Mouse (Mus musculus) heart, embryonic 14.5 days (tissue): ENCODE measurements around the gene Tmem186. TPM values are rescaled to one million over a fixed set of nuclear protein-coding genes. Genes with fewer than 3 reads are reported as not detected.

ENCODE experiments used
- ATAC-seq: fragments of 200-750 bp; cut with Nextera tagmentation; 2 replicates; pipeline ENCODE4 v1.8.0; 2017; ENCODE audit warnings: low read depth, moderate TSS enrichment; ENCODE audit not compliant: insufficient number of reproducible peaks, insufficient read depth, low FRiP score
- H3K27ac ChIP-seq, 2 experiments: fragments of 200-500 bp in 1 of 2; fragments of 300-500 bp in 1 of 2; sonication (generic) in 1 of 2; replicated peaks in 1 of 2; 2 replicates each; pipeline ENCODE4 v1.5.1; 2012 to 2014; ENCODE audit warnings: low read depth in 2 of 2, low read length in 2 of 2, control low read depth in 1 of 2, mild to moderate bottlenecking in 1 of 2, mixed read lengths in 1 of 2; ENCODE audit not compliant: control insufficient read depth in 1 of 2, insufficient read depth in 1 of 2
- H3K27me3 ChIP-seq: fragments of 300-500 bp; sonication (generic); 2 replicates; pipeline ENCODE4 v1.6.1; 2014; ENCODE audit warnings: mild to moderate bottlenecking, low read length, control low read depth; ENCODE audit not compliant: control insufficient read depth, insufficient read depth
- H3K36me3 ChIP-seq: fragments of 300-500 bp; sonication (generic); 2 replicates; pipeline ENCODE4 v1.6.1; 2014; ENCODE audit warnings: mild to moderate bottlenecking, control low read depth, low read length, mixed read lengths; ENCODE audit not compliant: control insufficient read depth, insufficient read depth
- H3K4me1 ChIP-seq, 2 experiments: fragments of 200-500 bp in 1 of 2; fragments of 300-500 bp in 1 of 2; sonication (generic) in 1 of 2; 2 replicates each; pipeline ENCODE4 v1.6.1; 2012 to 2014; ENCODE audit warnings: low read length in 2 of 2, control low read depth in 1 of 2, mixed read lengths in 1 of 2; ENCODE audit not compliant: control insufficient read depth in 2 of 2, insufficient read depth in 2 of 2
- H3K4me2 ChIP-seq: fragments of 300-500 bp; sonication (generic); 2 replicates; pipeline ENCODE4 v1.6.1; 2014; ENCODE audit warnings: mild to moderate bottlenecking, low read length
- H3K4me3 ChIP-seq, 2 experiments: fragments of 200-500 bp in 1 of 2; fragments of 300-500 bp in 1 of 2; sonication (generic) in 1 of 2; 2 replicates each; pipeline ENCODE4 v1.5.1; 2012 to 2014; ENCODE audit warnings: low read length in 2 of 2, mild to moderate bottlenecking in 2 of 2, control low read depth in 1 of 2, low read depth in 1 of 2, moderate library complexity in 1 of 2; ENCODE audit not compliant: control insufficient read depth in 1 of 2, insufficient read depth in 1 of 2
- H3K9ac ChIP-seq: fragments of 300-500 bp; sonication (generic); 2 replicates; pipeline ENCODE4 v1.6.1; 2014; ENCODE audit warnings: mild to moderate bottlenecking, low read length
- H3K9me3 ChIP-seq: fragments of 300-500 bp; sonication (generic); 2 replicates; pipeline ENCODE4 v1.6.1; 2016; ENCODE audit warnings: low read length, control low read depth; ENCODE audit not compliant: control insufficient read depth
- WGBS: fragments of 180-500 bp; shearing (Covaris S2); extraction: QIAGEN DNeasy Blood & Tissue Kit; methylation state at CpG from one replicate; pipeline ENCODE4 v1.1.7; 2014; 5-methylcytosine and 5-hydroxymethylcytosine counted together
- polyA plus RNA-seq: library from polyadenylated mRNA; unstranded; fragments of >200 nt; fragmentation: Nextera tagmentation; extraction: Ambion mirVana; gene quantifications from 2 replicates; pipeline ENCODE4 v1.2.1, GENCODE M21; 2014

Gene Tmem186
- 12.9 and 13.8 TPM in 2 replicates for polyA plus RNA-seq

- H3K4me3 ChIP-seq, result peak within 1 kb of the TSS; percentile 69 to 83
- no peaks in the 10 kb centered on the region for H3K27me3 ChIP-seq
- H3K4me2 ChIP-seq, result peak within 1 kb of the TSS; percentile 82
- no peaks in the 10 kb centered on the region for H3K9me3 ChIP-seq
- H3K36me3 ChIP-seq, result peaks cover 36% of the 10 kb centered on the region
- WGBS, result under 1% methylated on average over 59 of the region's 59 CpGs
- ATAC-seq, result peak; percentile 84
- peak within 1 kb of the TSS; percentile 84 for H3K9ac ChIP-seq
- peaks cover 10 to 24% of the 10 kb centered on the region in 2 experiments for H3K4me1 ChIP-seq
- peak within 1 kb of the TSS; percentile 86 to 90 for H3K27ac ChIP-seq
Measured at GRCm38 (mm10) chr16:8637217-8638051, at the start of gene Tmem186, which contains the start of gene Pmm2. Gene Tmem186, minus strand, starts transcription at chr16:8637712. Gene Pmm2, plus strand, starts transcription at chr16:8637674.

- Histone ChIP-seq H3K27me3 (no peaks in the 10 kb centered on the region), H3K9me3 (no peaks in the 10 kb centered on the region), H3K4me1 (peaks cover 5 to 9% of the 10 kb centered on the region in 2 experiments; a peak in 3 of 4 replicates), H3K36me3 (peaks cover 44% of the 10 kb centered on the region), H3K27ac (no peak overlapping the region), H3K4me3 (no peak overlapping the region), H3K4me2 (no peak overlapping the region), H3K9ac (peak overlapping the region; percentile 27; the same call in 1 of the 2 replicates)
- peak; percentile 8; the same call in 1 of the 2 replicates for ATAC-seq
- WGBS, result 48% methylated on average over 11 of the region's 11 CpGs
Measured at GRCm38 (mm10) chr16:8686871-8687535, 49.5 kb upstream of the Tmem186 start.

GRCm38 (mm10) chr16:8686121-8686870 is 48.8 kb upstream of the Tmem186 start:
- H3K9me3 ChIP-seq, result no peaks in the 10 kb centered on the region
- no peak overlapping the region for H3K4me2 ChIP-seq
- H3K4me1 ChIP-seq, result peaks cover 5 to 9% of the 10 kb centered on the region in 2 experiments; a peak in 3 of 4 replicates
- H3K4me3 ChIP-seq, result no peak overlapping the region
- 51% methylated on average over 7 of the region's 7 CpGs for WGBS
- peaks cover 37% of the 10 kb centered on the region for H3K36me3 ChIP-seq
- H3K27ac ChIP-seq, result no peak overlapping the region
- peak overlapping the region; percentile 27; the same call in 1 of the 2 replicates for H3K9ac ChIP-seq
- no peak for ATAC-seq
- no peaks in the 10 kb centered on the region for H3K27me3 ChIP-seq

GRCm38 (mm10) chr16:8685087-8685486 is 47.6 kb upstream of the Tmem186 start:
- no peak overlapping the region for H3K4me3 ChIP-seq
- H3K4me1 ChIP-seq, result peaks cover 5 to 9% of the 10 kb centered on the region in 2 experiments; a peak in 3 of 4 replicates
- no peak overlapping the region for H3K4me2 ChIP-seq
- ATAC-seq, result no peak
- H3K9me3 ChIP-seq, result no peaks in the 10 kb centered on the region
- no peak overlapping the region for H3K27ac ChIP-seq
- no peaks in the 10 kb centered on the region for H3K27me3 ChIP-seq
- 31% methylated on average over 4 of the region's 4 CpGs for WGBS
- H3K9ac ChIP-seq, result no peak overlapping the region
- H3K36me3 ChIP-seq, result peaks cover 25% of the 10 kb centered on the region

GRCm38 (mm10) chr16:8680470-8680869 is 43.0 kb upstream of the Tmem186 start, which contains the start of gene Gm5767:
Gene Gm5767, plus strand, starts transcription at chr16:8680770.
- 76% methylated on average over 5 of the region's 5 CpGs for WGBS
- Histone ChIP-seq H3K4me1 (peaks cover 0 to 2% of the 10 kb centered on the region in 2 experiments; a peak in 1 of 4 replicates), H3K9ac (no peak within 1 kb of the TSS), H3K27ac (no peak within 1 kb of the TSS), H3K27me3 (no peaks in the 10 kb centered on the region), H3K4me3 (no peak within 1 kb of the TSS), H3K4me2 (no peak within 1 kb of the TSS), H3K36me3 (no peaks in the 10 kb centered on the region), H3K9me3 (no peaks in the 10 kb centered on the region)
- ATAC-seq, result no peak

GRCm38 (mm10) chr16:8679780-8680179 is 42.3 kb upstream of the Tmem186 start:
- Histone ChIP-seq H3K4me3 (no peak overlapping the region), H3K27ac (no peak overlapping the region), H3K4me2 (no peak overlapping the region), H3K9me3 (no peaks in the 10 kb centered on the region), H3K36me3 (no peaks in the 10 kb centered on the region), H3K4me1 (peaks cover 0 to 2% of the 10 kb centered on the region in 2 experiments; a peak in 1 of 4 replicates), H3K9ac (no peak overlapping the region), H3K27me3 (no peaks in the 10 kb centered on the region)
- 68% methylated on average over 3 of the region's 3 CpGs for WGBS
- no peak for ATAC-seq

- Histone ChIP-seq H3K9ac (no peak overlapping the region), H3K4me3 (no peak overlapping the region), H3K4me1 (peaks cover 0 to 2% of the 10 kb centered on the region in 2 experiments; a peak in 1 of 4 replicates), H3K9me3 (no peaks in the 10 kb centered on the region), H3K36me3 (no peaks in the 10 kb centered on the region), H3K27ac (no peak overlapping the region), H3K4me2 (no peak overlapping the region), H3K27me3 (no peaks in the 10 kb centered on the region)
- 81% methylated on average over 4 of the region's 4 CpGs for WGBS
- ATAC-seq, result no peak
Measured at GRCm38 (mm10) chr16:8678676-8679075, 41.2 kb upstream of the Tmem186 start.
